Mouse (Mus musculus) mesoderm, embryonic 11.5 days (tissue): ENCODE results near the gene Sertad2.

ENCODE experiments used
- DNase-seq: peaks from one replicate; pipeline ENCODE4 v3.0.0-alpha.2; 2012; ENCODE audit warnings: low read depth, low spot score

Sertad2 gene

GRCm38 (mm10) chr11:20680781-20681180 lies 137.7 kb downstream of the Sertad2 start:
- DNase-seq = no peak

GRCm38 (mm10) chr11:20681679-20682078 lies 138.6 kb downstream of the Sertad2 start:
- DNase-seq = no peak

- DNase-seq = peak; percentile 85
Observed at GRCm38 (mm10) chr11:20691000-20691399, 147.9 kb downstream of the Sertad2 start.
